ENCODE assay signal across 8 mouse cellular contexts in the genomic region with DNA sequence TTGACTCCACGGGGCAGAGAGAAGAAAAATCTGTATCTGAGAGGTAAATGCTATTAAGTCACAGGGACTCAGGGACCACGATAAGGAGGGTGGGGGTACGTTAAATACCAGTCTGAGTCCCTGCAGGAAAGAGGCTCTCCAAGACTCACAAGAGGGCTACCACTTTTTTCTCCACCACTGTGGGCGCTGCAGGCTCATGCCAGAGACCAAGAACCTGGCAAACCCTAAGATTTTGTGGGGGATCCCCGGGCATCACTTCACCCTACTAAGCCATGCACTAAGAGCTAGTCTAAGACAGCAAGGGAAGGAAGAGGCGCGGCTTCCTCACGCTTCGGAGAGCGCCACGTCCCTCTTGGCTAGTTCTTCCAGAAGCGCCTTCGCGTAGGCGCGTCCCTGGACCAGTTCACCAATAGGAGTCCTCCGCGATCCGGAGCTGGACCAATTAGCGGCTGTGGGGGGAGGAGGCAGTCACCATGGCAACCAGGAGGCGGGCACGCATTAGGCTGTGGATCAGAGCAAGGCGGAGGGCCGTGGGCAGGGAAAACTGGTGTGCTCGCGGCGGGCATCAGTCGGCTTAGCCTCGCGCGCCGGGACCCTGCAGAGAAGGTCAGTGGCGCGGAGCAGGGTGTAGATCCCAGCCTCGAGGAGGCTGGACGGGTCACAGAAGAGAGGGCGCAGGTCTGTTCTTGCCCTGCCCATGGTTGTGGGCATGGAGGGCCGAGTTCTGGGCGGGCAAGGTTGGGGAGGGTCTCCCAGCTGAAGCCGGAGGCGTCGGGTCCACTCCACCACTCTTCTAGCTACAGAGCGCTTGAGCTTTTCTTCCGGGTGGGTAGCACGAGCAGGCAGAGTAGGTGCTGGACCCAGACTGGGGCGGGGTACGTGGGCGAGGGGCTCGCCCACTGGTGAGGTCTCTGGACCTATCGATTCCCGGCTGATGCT. TPM values are rescaled to one million over a fixed set of nuclear protein-coding genes. Genes with fewer than 3 reads are reported as not detected.
DNase-seq lines count a peak whose midpoint lies in the region; ATAC-seq lines count a peak whose summit lies in the region.

A gene (plus strand): TSS at position 491 of the 939 bp plus-strand sequence.

- H3K9ac ChIP-seq in hindbrain, embryonic 11.5 days (ENCODE audit: low read depth, low read length), result peak within 1 kb of the TSS; percentile 82

- peak; percentile 98 for DNase-seq in Muller cell, postnatal 12 days (ENCODE audit: inconsistent ontology term)
- DNase-seq in cerebellum, adult 9-11 months, result peak; percentile 99
- peak; percentile 99 for DNase-seq in frontal cortex, adult 2 months (ENCODE audit: extremely low spot score in 1 of 2, low spot score in 1 of 2)
- peak; percentile 97 for DNase-seq in hindbrain, embryonic 11.5 days (ENCODE audit: low spot score)
- DNase-seq in layer of hippocampus, postnatal 10 days (ENCODE audit: low spot score in 2 of 2), result peak; percentile 98
- peak; percentile 100 for DNase-seq in lung, postnatal 10 days
- DNase-seq in ovary, postnatal 36 days (ENCODE audit: low spot score), result peak; percentile 98
- peak; percentile 96 for DNase-seq in thymus, postnatal 25 days

- H3K4me3 ChIP-seq in hindbrain, embryonic 11.5 days (ENCODE audit: low read depth, low read length), result peak within 1 kb of the TSS; percentile 71

- no peaks in the 10 kb centered on the region for H3K9me3 ChIP-seq in hindbrain, embryonic 11.5 days (ENCODE audit: control insufficient read depth, low read length)

- H3K36me3 ChIP-seq in hindbrain, embryonic 11.5 days (ENCODE audit: control insufficient read depth, insufficient read depth, low read length), result no peaks in the 10 kb centered on the region

- under 1% methylated on average over 51 of the region's 51 CpGs for WGBS in hindbrain, embryonic 11.5 days

- H3K4me1 ChIP-seq in hindbrain, embryonic 11.5 days (replicated peaks; ENCODE audit: control insufficient read depth, insufficient read depth, low read length), result no peaks in the 10 kb centered on the region

- peak within 1 kb of the TSS; percentile 82 for H3K4me2 ChIP-seq in hindbrain, embryonic 11.5 days (replicated peaks; ENCODE audit: low read depth, low read length)

- ATAC-seq in hindbrain, embryonic 11.5 days (ENCODE audit: low FRiP score), result peak; percentile 100

- no peaks in the 10 kb centered on the region for H3K27me3 ChIP-seq in hindbrain, embryonic 11.5 days (ENCODE audit: control insufficient read depth, insufficient read depth, low read length)

- peak within 1 kb of the TSS; percentile 65; the same call in 1 of the 2 replicates for H3K27ac ChIP-seq in hindbrain, embryonic 11.5 days (ENCODE audit: low read depth, low read length)

RNA-seq across cellular contexts. Expression of the gene that starts here (rescaled TPM):
- 17.3 and 18.6 TPM in 2 replicates for polyA plus RNA-seq in frontal cortex, adult 2 months (2012; rRNA removed)
- polyA plus RNA-seq in hindbrain, embryonic 11.5 days (2014; fragmentation: Nextera tagmentation; extraction: Ambion mirVana), result 19.2 and 19.5 TPM in 2 replicates
- total RNA-seq in layer of hippocampus, postnatal 10 days (2021), result 10 to 100 TPM; 33.2 to 33.3 TPM

Comparison
In these comparisons a context has a peak if more than half of its experiments do, and no peak if none do; other contexts are left out.
1. Peak in every context shown above with its lines: DNase-seq, ATAC-seq, H3K4me3 ChIP-seq and H3K27ac ChIP-seq.